Mouse (Mus musculus): ENCODE data around the gene Ppm1f. TPM values are rescaled to one million over a fixed set of nuclear protein-coding genes. Genes with fewer than 3 reads are reported as not detected.
A peak's percentile ranks its signal among the peaks of the same experiment; 100 is the strongest.
"Not testable (repeated sequence)": the region's sequence is repeated elsewhere in the genome, so short reads cannot be mapped to it uniquely, and the experiment has no call there.

Ppm1f gene
- polyA plus RNA-seq, 1 experiment from 2014 or later = 17.4 TPM

DNA sequence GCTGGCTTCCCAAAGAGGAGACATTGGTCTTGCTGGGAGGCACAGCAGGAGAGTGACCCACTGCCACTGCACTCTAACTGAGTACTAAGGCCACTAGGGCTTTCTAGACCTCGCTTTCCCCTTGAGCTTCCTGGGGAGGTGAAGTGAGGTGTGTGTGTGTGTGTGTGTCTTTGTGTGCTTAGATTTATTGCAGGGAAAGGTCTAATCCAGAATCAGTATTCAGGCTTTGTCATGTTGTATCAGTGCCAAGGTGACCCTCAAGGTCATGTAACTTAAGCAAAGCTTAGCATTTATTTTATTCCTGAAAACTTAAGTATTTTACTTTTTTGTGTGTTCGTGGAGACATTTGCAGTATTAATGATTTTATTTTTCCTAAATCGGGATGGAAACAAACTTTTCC, 28.2 kb downstream of the Ppm1f start:
- no peak overlapping the region for H3K27ac ChIP-seq (replicated peaks; ENCODE audit: low read depth, low read length)
- H3K9me3 ChIP-seq (ENCODE audit: control insufficient read depth, low read length) = no peaks in the 10 kb centered on the region
- H3K4me1 ChIP-seq (ENCODE audit: control insufficient read depth, insufficient read depth, low read length) = no peaks in the 10 kb centered on the region
- no peaks in the 10 kb centered on the region for H3K27me3 ChIP-seq (ENCODE audit: control insufficient read depth, insufficient read depth, low read length)
- 93% methylated on average over 3 of the region's 3 CpGs for WGBS
- peaks cover 58% of the 10 kb centered on the region for H3K36me3 ChIP-seq (ENCODE audit: control insufficient read depth, insufficient read depth, low read length)
- DNase-seq (no peak), ATAC-seq (ENCODE audit: low FRiP score, low TSS enrichment) (no peak)
- H3K9ac ChIP-seq (replicated peaks; ENCODE audit: low read length) = no peak overlapping the region
- H3K4me2 ChIP-seq (ENCODE audit: low read length) = no peak overlapping the region
- H3K4me3 ChIP-seq (replicated peaks; ENCODE audit: low read depth, low read length) = no peak overlapping the region

DNA sequence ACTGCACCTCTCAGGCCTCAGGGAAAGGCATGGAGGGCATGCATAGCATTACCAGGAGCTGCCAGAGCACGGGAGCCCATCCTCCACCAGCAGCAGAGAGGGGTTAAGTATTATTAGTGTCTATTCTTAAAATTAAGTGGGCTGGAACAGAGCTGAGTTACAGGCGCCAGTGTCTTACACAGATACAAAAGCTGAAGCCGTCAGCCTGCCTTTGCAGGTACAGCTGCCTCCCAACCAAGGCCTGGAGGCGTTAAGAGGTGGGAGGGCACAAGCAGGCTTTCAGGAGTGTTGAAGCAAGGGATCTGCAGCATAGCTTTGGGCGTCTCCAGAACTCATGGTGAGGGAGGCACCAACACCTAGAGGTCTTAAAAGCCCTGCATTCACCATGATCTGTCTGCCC, 30.3 kb downstream of the Ppm1f start:
- 14% methylated on average over 5 of the region's 5 CpGs for WGBS
- Histone ChIP-seq H3K9me3 (ENCODE audit: control insufficient read depth, low read length) (no peaks in the 10 kb centered on the region), H3K27me3 (ENCODE audit: control insufficient read depth, insufficient read depth, low read length) (no peaks in the 10 kb centered on the region), H3K4me1 (ENCODE audit: control insufficient read depth, insufficient read depth, low read length) (no peaks in the 10 kb centered on the region), H3K4me2 (ENCODE audit: low read length) (no peak overlapping the region), H3K27ac (replicated peaks; ENCODE audit: low read depth, low read length) (no peak overlapping the region), H3K4me3 (replicated peaks; ENCODE audit: low read depth, low read length) (no peak overlapping the region), H3K9ac (replicated peaks; ENCODE audit: low read length) (no peak overlapping the region), H3K36me3 (ENCODE audit: control insufficient read depth, insufficient read depth, low read length) (peaks cover 38% of the 10 kb centered on the region)
- DNase-seq = no peak
- ATAC-seq (ENCODE audit: low FRiP score, low TSS enrichment) = no peak

DNA sequence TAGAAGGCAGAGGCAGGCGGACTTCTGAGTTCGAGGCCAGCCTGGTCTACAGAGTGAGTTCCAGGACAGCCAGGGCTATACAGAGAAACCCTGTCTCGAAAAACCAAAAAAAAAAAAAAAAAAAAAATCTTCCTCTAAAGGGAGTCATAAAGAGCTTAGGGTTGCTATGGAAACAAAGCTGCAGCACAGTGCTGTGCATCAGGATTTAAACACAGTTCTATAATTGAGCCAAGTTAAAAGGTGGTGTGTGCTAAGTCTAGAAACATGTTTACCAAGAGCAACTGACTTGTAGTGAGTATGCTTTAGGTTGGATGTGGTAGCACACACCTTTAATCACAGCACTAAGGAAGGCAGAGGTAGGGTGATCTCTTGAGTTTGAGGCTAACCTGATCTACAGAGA, 32.6 kb downstream of the Ppm1f start:
- not testable (repeated sequence) for H3K4me3 ChIP-seq (replicated peaks; ENCODE audit: low read depth, low read length); H3K4me1 ChIP-seq (ENCODE audit: control insufficient read depth, insufficient read depth, low read length); H3K27ac ChIP-seq (replicated peaks; ENCODE audit: low read depth, low read length); H3K27me3 ChIP-seq (ENCODE audit: control insufficient read depth, insufficient read depth, low read length); H3K9me3 ChIP-seq (ENCODE audit: control insufficient read depth, low read length); H3K9ac ChIP-seq (replicated peaks; ENCODE audit: low read length); H3K4me2 ChIP-seq (ENCODE audit: low read length)
- DNase-seq (peak; percentile 72), ATAC-seq (ENCODE audit: low FRiP score, low TSS enrichment) (peak; percentile 26; the same call in 1 of the 2 replicates)
- 56% methylated on average over 3 of the region's 3 CpGs for WGBS
- peaks cover 15% of the 10 kb centered on the region for H3K36me3 ChIP-seq (ENCODE audit: control insufficient read depth, insufficient read depth, low read length)

DNA sequence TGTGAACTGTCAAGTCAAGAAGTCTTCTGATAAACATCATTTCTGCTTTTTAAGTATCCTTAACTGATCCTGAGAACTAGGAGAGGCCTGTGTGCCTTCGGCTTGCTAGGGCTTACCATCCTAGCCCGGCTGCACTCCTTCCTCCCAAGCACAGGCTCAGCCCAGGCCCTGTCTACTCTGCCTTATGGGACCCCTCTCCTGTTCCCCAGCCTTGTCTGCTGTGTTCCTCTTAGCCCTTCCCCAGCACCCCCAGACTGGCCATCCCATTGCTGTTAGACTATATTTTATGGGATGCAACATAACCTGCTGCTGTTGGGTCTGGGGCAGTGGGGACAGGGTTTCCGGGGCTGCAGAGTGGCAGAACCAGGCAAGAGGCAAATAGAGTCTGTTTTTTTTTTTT, 34.1 kb downstream of the Ppm1f start:
- Histone ChIP-seq H3K27me3 (ENCODE audit: control insufficient read depth, insufficient read depth, low read length) (no peaks in the 10 kb centered on the region), H3K4me1 (ENCODE audit: control insufficient read depth, insufficient read depth, low read length) (no peaks in the 10 kb centered on the region), H3K27ac (replicated peaks; ENCODE audit: low read depth, low read length) (no peak overlapping the region), H3K9ac (replicated peaks; ENCODE audit: low read length) (no peak overlapping the region), H3K4me2 (ENCODE audit: low read length) (no peak overlapping the region), H3K9me3 (ENCODE audit: control insufficient read depth, low read length) (no peaks in the 10 kb centered on the region), H3K4me3 (replicated peaks; ENCODE audit: low read depth, low read length) (no peak overlapping the region), H3K36me3 (ENCODE audit: control insufficient read depth, insufficient read depth, low read length) (peaks cover 7% of the 10 kb centered on the region)
- DNase-seq (no peak), ATAC-seq (ENCODE audit: low FRiP score, low TSS enrichment) (no peak)
- 87% methylated on average over 3 of the region's 3 CpGs for WGBS

DNA sequence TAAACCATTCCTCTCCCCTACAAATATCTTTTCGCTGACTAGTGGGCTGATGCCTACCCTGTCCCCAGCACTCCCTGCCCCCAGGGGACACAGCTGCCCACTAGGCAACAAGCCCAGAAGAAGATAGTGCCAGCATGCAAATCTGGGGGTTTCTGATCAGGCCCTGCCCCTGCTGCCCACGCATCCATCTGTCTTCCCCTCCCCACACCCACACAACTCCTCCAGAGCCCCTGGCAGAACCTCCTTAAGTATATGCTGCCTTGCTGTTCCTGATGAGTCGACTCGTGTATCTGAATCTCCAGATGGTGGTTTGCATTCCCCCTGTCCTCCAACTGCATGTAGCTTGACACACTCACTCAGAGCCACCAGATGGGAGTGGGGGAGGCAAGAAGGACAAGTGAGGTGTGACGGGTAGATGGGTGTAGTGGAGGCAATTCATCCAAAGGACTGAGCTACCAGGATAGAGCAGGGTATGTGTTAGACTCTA, 34.6 kb downstream of the Ppm1f start:
- Histone ChIP-seq H3K36me3 (ENCODE audit: control insufficient read depth, insufficient read depth, low read length) (peaks cover 7% of the 10 kb centered on the region), H3K4me1 (ENCODE audit: control insufficient read depth, insufficient read depth, low read length) (no peaks in the 10 kb centered on the region), H3K27ac (replicated peaks; ENCODE audit: low read depth, low read length) (no peak overlapping the region), H3K27me3 (ENCODE audit: control insufficient read depth, insufficient read depth, low read length) (no peaks in the 10 kb centered on the region), H3K4me2 (ENCODE audit: low read length) (no peak overlapping the region), H3K9ac (replicated peaks; ENCODE audit: low read length) (no peak overlapping the region), H3K4me3 (replicated peaks; ENCODE audit: low read depth, low read length) (no peak overlapping the region), H3K9me3 (ENCODE audit: control insufficient read depth, low read length) (no peaks in the 10 kb centered on the region)
- peak; percentile 40; the same call in 1 of the 2 replicates for ATAC-seq (ENCODE audit: low FRiP score, low TSS enrichment)
- 76% methylated on average over 5 of the region's 5 CpGs for WGBS
- DNase-seq = peak; percentile 20

DNA sequence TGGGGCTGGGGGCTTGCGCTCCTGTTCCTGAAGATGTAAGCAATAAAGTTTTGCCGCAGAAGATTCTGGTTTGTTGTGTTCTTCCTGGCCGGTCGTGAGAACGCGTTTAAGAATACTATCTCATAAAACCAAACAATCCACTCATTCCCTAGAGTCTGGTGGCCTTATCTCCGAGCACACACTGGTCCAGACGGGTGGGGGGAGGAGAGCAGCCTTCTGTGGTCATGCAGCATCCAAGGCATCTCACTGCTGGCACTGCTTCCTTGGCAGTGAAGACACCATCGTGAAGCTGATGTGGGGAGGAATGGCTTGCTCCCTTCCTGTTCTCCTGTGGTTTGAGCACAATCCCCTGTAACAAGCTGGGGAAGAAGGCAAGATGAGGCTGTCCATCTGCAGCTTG, 43.3 kb downstream of the Ppm1f start:
- DNase-seq = no peak
- no peak for ATAC-seq (ENCODE audit: low FRiP score, low TSS enrichment)
- Histone ChIP-seq H3K4me3 (replicated peaks; ENCODE audit: low read depth, low read length) (no peak overlapping the region), H3K9me3 (ENCODE audit: control insufficient read depth, low read length) (no peaks in the 10 kb centered on the region), H3K27ac (replicated peaks; ENCODE audit: low read depth, low read length) (no peak overlapping the region), H3K4me2 (ENCODE audit: low read length) (no peak overlapping the region), H3K4me1 (ENCODE audit: control insufficient read depth, insufficient read depth, low read length) (no peaks in the 10 kb centered on the region), H3K27me3 (ENCODE audit: control insufficient read depth, insufficient read depth, low read length) (no peaks in the 10 kb centered on the region), H3K36me3 (ENCODE audit: control insufficient read depth, insufficient read depth, low read length) (no peaks in the 10 kb centered on the region), H3K9ac (replicated peaks; ENCODE audit: low read length) (no peak overlapping the region)
- 94% methylated on average over 9 of the region's 9 CpGs for WGBS

DNA sequence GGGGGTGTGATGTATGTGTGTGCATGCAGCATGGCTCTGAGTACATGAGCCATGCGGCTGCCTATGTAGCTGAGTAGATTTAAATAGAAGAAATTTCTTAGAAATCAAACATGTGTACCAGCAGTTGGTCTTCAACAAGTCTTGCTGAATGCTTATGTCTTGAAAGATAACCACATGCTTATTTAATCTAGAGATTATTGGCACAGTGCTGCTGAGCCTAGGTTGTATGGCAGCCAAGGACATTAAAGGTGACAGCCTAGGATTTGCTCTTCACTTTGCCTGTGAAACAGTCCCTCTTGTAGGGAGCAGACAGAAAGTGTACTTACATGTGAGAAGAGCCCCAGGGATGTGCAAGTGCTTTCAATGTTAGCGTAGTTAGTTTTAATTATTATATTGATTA, 44.8 kb downstream of the Ppm1f start:
- Histone ChIP-seq H3K9me3 (ENCODE audit: control insufficient read depth, low read length) (no peaks in the 10 kb centered on the region), H3K4me3 (replicated peaks; ENCODE audit: low read depth, low read length) (no peak overlapping the region), H3K27ac (replicated peaks; ENCODE audit: low read depth, low read length) (no peak overlapping the region), H3K36me3 (ENCODE audit: control insufficient read depth, insufficient read depth, low read length) (no peaks in the 10 kb centered on the region), H3K27me3 (ENCODE audit: control insufficient read depth, insufficient read depth, low read length) (no peaks in the 10 kb centered on the region), H3K4me2 (ENCODE audit: low read length) (no peak overlapping the region), H3K9ac (replicated peaks; ENCODE audit: low read length) (no peak overlapping the region), H3K4me1 (ENCODE audit: control insufficient read depth, insufficient read depth, low read length) (no peaks in the 10 kb centered on the region)
- no peak for DNase-seq
- no peak for ATAC-seq (ENCODE audit: low FRiP score, low TSS enrichment)
- 89% methylated on average over 2 of the region's 2 CpGs for WGBS

DNA sequence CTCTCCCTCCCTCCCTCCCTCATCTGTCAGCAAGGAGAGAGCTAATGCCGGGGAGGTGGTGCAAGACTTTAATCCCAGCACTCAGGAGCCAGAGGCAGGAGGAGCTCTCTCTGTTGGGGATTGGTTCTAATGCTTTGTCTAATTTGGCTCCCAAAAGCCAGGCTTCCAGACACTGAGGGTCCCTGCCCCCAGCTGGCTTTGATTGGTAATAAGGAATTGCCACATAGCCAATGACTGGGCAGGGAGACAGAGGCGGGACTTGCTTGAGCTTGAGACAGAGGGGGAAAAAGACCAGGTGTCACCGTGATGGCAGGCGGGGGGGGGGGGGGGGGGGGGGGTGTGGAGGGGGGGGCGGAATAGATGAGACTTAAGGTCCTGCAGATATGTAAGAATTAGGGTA, 62.3 kb downstream of the Ppm1f start:
- H3K9ac ChIP-seq (replicated peaks; ENCODE audit: low read length) = no peak overlapping the region
- no peak overlapping the region for H3K4me2 ChIP-seq (ENCODE audit: low read length)
- 35% methylated on average over 3 of the region's 5 CpGs for WGBS
- H3K36me3 ChIP-seq (ENCODE audit: control insufficient read depth, insufficient read depth, low read length) = no peaks in the 10 kb centered on the region
- no peaks in the 10 kb centered on the region for H3K9me3 ChIP-seq (ENCODE audit: control insufficient read depth, low read length)
- H3K27me3 ChIP-seq (ENCODE audit: control insufficient read depth, insufficient read depth, low read length) = no peaks in the 10 kb centered on the region
- no peaks in the 10 kb centered on the region for H3K4me1 ChIP-seq (ENCODE audit: control insufficient read depth, insufficient read depth, low read length)
- no peak overlapping the region for H3K4me3 ChIP-seq (replicated peaks; ENCODE audit: low read depth, low read length)
- no peak overlapping the region for H3K27ac ChIP-seq (replicated peaks; ENCODE audit: low read depth, low read length)
- ATAC-seq (ENCODE audit: low FRiP score, low TSS enrichment) = no peak; the same call in 1 of the 2 replicates
- peak; percentile 7 for DNase-seq

DNA sequence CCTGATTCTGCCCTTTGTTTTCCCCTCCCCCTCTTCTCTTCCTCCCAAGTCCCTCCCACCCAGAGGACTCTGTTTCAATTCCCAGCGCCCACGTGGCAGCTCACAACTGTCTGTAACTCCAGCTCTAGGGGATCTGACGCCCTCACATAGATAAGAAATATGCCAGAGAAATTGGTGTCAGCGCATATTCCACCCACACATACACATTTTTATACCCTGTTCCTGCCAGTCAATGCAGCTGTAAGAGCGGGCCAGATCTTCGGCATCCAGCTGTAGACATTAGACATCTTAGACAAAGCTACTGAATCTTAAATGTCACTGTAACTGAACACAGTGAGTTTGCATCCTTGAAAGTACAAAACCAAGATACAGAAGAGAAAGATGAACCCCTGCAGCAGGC, 63.6 kb downstream of the Ppm1f start:
- H3K4me3 ChIP-seq (replicated peaks; ENCODE audit: low read depth, low read length) = no peak overlapping the region
- WGBS = 88% methylated on average over 6 of the region's 6 CpGs
- H3K4me2 ChIP-seq (ENCODE audit: low read length) = no peak overlapping the region
- no peaks in the 10 kb centered on the region for H3K4me1 ChIP-seq (ENCODE audit: control insufficient read depth, insufficient read depth, low read length)
- H3K27ac ChIP-seq (replicated peaks; ENCODE audit: low read depth, low read length) = no peak overlapping the region
- H3K36me3 ChIP-seq (ENCODE audit: control insufficient read depth, insufficient read depth, low read length) = no peaks in the 10 kb centered on the region
- H3K9me3 ChIP-seq (ENCODE audit: control insufficient read depth, low read length) = no peaks in the 10 kb centered on the region
- H3K9ac ChIP-seq (replicated peaks; ENCODE audit: low read length) = no peak overlapping the region
- DNase-seq (no peak), ATAC-seq (ENCODE audit: low FRiP score, low TSS enrichment) (no peak)
- H3K27me3 ChIP-seq (ENCODE audit: control insufficient read depth, insufficient read depth, low read length) = no peaks in the 10 kb centered on the region
